8 mouse cellular contexts compared by ENCODE assay signal in the genomic region with DNA sequence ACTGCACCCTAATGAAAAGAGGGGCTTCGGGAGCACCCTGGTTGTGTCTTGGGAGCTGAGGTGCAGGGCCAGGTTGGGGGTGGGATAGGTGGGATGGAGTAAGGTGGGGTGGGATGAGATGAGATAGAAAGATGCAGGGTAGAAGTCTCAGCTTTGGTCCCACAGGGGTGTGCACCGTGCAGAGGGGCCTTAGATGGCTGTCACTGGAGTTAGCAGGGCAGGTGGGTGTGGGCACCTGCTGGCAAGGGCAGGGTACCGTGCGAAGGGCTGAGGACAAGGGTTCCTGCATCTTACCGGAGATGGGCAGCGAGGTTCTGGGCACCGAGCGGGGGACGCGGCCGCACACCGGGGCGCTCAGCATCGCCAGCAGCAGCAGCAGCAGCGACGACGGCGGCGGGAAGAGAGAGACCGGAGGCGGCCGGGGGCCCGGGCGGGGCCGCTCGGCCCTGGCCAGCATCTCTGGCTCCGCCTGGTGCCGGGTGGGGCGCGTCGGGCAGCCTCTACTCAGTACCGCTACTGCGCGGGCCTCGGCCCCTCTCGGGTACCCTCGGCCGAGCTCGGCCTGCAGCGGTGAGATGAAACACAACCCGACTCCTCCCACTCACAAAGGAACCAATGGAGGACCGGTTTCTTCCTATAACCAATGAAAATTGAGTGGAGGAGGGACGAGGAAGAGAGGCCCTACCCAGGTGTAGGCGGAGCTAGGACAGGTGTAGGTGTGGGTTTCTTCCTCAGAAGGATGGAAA. TPM values are rescaled to one million over a fixed set of nuclear protein-coding genes. Genes with fewer than 3 reads are reported as not detected.
DNase-seq lines count a peak whose midpoint lies in the region; ATAC-seq and TF ChIP-seq lines count a peak whose summit lies in the region.

A gene (minus strand): TSS at position 603 of the 746 bp plus-strand sequence.

- TF ChIP-seq POLR2A in limb, embryonic 14.5 days (IDR thresholded peaks at IDR 0.05; ENCODE audit: borderline replicate concordance, extremely low read depth, insufficient read depth, insufficient read length), result no peak
- no peak for TF ChIP-seq POLR2A in testis, adult 2 months (IDR thresholded peaks at IDR 0.05; ENCODE audit: control insufficient read depth, low read depth, low read length)

- H3K9me3 ChIP-seq in heart, embryonic 13.5 days, result no peaks in the 10 kb centered on the region
- no peaks in the 10 kb centered on the region for H3K9me3 ChIP-seq in kidney, postnatal 0 days (replicated peaks; ENCODE audit: low read length)
- H3K9me3 ChIP-seq in limb, embryonic 14.5 days (ENCODE audit: control insufficient read depth, low read length), result no peaks in the 10 kb centered on the region
- H3K9me3 ChIP-seq in midbrain, embryonic 15.5 days, result no peaks in the 10 kb centered on the region

- ATAC-seq in heart, embryonic 13.5 days (ENCODE audit: extremely low read depth, insufficient number of reproducible peaks, low FRiP score, low TSS enrichment), result peak; percentile 55; the same call in 1 of the 2 replicates
- ATAC-seq in kidney, postnatal 0 days (replicated peaks; ENCODE audit: low FRiP score, low read depth), result peak; percentile 96
- peak; percentile 94 for ATAC-seq in limb, embryonic 14.5 days (ENCODE audit: low FRiP score, low read depth)
- ATAC-seq in midbrain, embryonic 15.5 days (replicated peaks), result peak; percentile 100

- TF ChIP-seq CTCF in kidney, postnatal 0 days (IDR thresholded peaks at IDR 0.05; ENCODE audit: low read depth), result no peak
- TF ChIP-seq CTCF in testis, adult 2 months (IDR thresholded peaks at IDR 0.05; ENCODE audit: control insufficient read depth, insufficient read depth, insufficient replicate concordance, low read depth, low read length), result no peak

- peak within 1 kb of the TSS; percentile 55 for H3K4me3 ChIP-seq in heart, embryonic 13.5 days
- peak within 1 kb of the TSS; percentile 44 for H3K4me3 ChIP-seq in kidney, postnatal 0 days (replicated peaks; ENCODE audit: low read depth, low read length)
- H3K4me3 ChIP-seq in limb, embryonic 14.5 days (replicated peaks; ENCODE audit: low read length), result peak within 1 kb of the TSS; percentile 51
- H3K4me3 ChIP-seq in midbrain, embryonic 15.5 days, result peak within 1 kb of the TSS; percentile 82
- H3K4me3 ChIP-seq in testis, adult 2 months (ENCODE audit: control insufficient read depth, low read depth, low read length), result peak within 1 kb of the TSS; percentile 72

- WGBS in heart, embryonic 13.5 days, result 3% methylated on average over 44 of the region's 44 CpGs
- WGBS in kidney, postnatal 0 days, result 3% methylated on average over 38 of the region's 44 CpGs
- 1% methylated on average over 36 of the region's 44 CpGs for WGBS in limb, embryonic 14.5 days
- 3% methylated on average over 42 of the region's 44 CpGs for WGBS in midbrain, embryonic 15.5 days

- no peak within 1 kb of the TSS for H3K27ac ChIP-seq in heart, embryonic 13.5 days (replicated peaks)
- no peak within 1 kb of the TSS for H3K27ac ChIP-seq in kidney, postnatal 0 days
- no peak within 1 kb of the TSS for H3K27ac ChIP-seq in limb, embryonic 14.5 days (replicated peaks; ENCODE audit: low read depth, low read length)
- H3K27ac ChIP-seq in midbrain, embryonic 15.5 days, result peak within 1 kb of the TSS; percentile 77
- no peak within 1 kb of the TSS for H3K27ac ChIP-seq in testis, adult 2 months (ENCODE audit: control insufficient read depth, insufficient read depth, low read depth, low read length)

- H3K4me1 ChIP-seq in heart, embryonic 13.5 days, result peaks cover 6% of the 10 kb centered on the region; the same call in 1 of the 2 replicates
- 0 out of 2 replicates have a peak, but pooled peaks cover 6% of the 10 kb centered on the region for H3K4me1 ChIP-seq in kidney, postnatal 0 days (replicated peaks; ENCODE audit: insufficient read depth, low read length)
- H3K4me1 ChIP-seq in limb, embryonic 14.5 days (ENCODE audit: control insufficient read depth, insufficient read depth, low read length), result peaks cover 5% of the 10 kb centered on the region; the same call in 1 of the 2 replicates
- peaks cover 8% of the 10 kb centered on the region for H3K4me1 ChIP-seq in midbrain, embryonic 15.5 days
- H3K4me1 ChIP-seq in testis, adult 2 months (ENCODE audit: control insufficient read depth, insufficient read depth, low read length), result peaks cover 2% of the 10 kb centered on the region; the same call in 1 of the 2 replicates

- peak within 1 kb of the TSS; percentile 81 for H3K4me2 ChIP-seq in heart, embryonic 13.5 days
- peak within 1 kb of the TSS; percentile 83 for H3K4me2 ChIP-seq in kidney, postnatal 0 days (ENCODE audit: low read length)
- peak within 1 kb of the TSS; percentile 84 for H3K4me2 ChIP-seq in limb, embryonic 14.5 days (replicated peaks; ENCODE audit: low read depth, low read length, severe bottlenecking)
- peak within 1 kb of the TSS; percentile 72 for H3K4me2 ChIP-seq in midbrain, embryonic 15.5 days

- peak; percentile 34 for DNase-seq in ovary, postnatal 14 days (ENCODE audit: low spot score)
- no peak for DNase-seq in ovary, adult 18-20 months (ENCODE audit: low spot score)
- peak; percentile 85 for DNase-seq in embryo, embryonic 10.5 days (ENCODE audit: low spot score)
- DNase-seq in kidney, postnatal 0 days (ENCODE audit: low spot score), result peak; percentile 79
- peak; percentile 75 for DNase-seq in limb, embryonic 14.5 days (ENCODE audit: low spot score)

- H3K9ac ChIP-seq in heart, embryonic 13.5 days, result peak within 1 kb of the TSS; percentile 73
- H3K9ac ChIP-seq in kidney, postnatal 0 days (ENCODE audit: low read depth, low read length), result 0 out of 2 replicates have a peak within 1 kb of the TSS, but pooled peaks have one; percentile 50
- H3K9ac ChIP-seq in limb, embryonic 14.5 days (ENCODE audit: low read depth, low read length, severe bottlenecking), result peak within 1 kb of the TSS; percentile 62
- peak within 1 kb of the TSS; percentile 98 for H3K9ac ChIP-seq in midbrain, embryonic 15.5 days

- peaks cover 70% of the 10 kb centered on the region for H3K27me3 ChIP-seq in heart, embryonic 13.5 days (replicated peaks)
- H3K27me3 ChIP-seq in kidney, postnatal 0 days (ENCODE audit: insufficient read depth, low read length), result no peaks in the 10 kb centered on the region
- H3K27me3 ChIP-seq in limb, embryonic 14.5 days (ENCODE audit: control insufficient read depth, insufficient read depth, low read length), result peaks cover 6% of the 10 kb centered on the region; the same call in 1 of the 2 replicates
- H3K27me3 ChIP-seq in midbrain, embryonic 15.5 days (replicated peaks), result no peaks in the 10 kb centered on the region
- no peaks in the 10 kb centered on the region for H3K27me3 ChIP-seq in testis, adult 2 months (ENCODE audit: control insufficient read depth, insufficient read depth, low read length)

- H3K36me3 ChIP-seq in heart, embryonic 13.5 days, result no peaks in the 10 kb centered on the region
- H3K36me3 ChIP-seq in kidney, postnatal 0 days (ENCODE audit: insufficient read depth, low read length), result no peaks in the 10 kb centered on the region
- H3K36me3 ChIP-seq in limb, embryonic 14.5 days (ENCODE audit: control insufficient read depth, insufficient read depth, low read length), result no peaks in the 10 kb centered on the region
- H3K36me3 ChIP-seq in midbrain, embryonic 15.5 days (replicated peaks), result no peaks in the 10 kb centered on the region
- no peaks in the 10 kb centered on the region for H3K36me3 ChIP-seq in testis, adult 2 months (ENCODE audit: control insufficient read depth, insufficient read depth, low read length)

RNA-seq across cellular contexts. Expression of the gene that starts here (rescaled TPM):
- 0.52 and 0.78 TPM in 2 replicates for polyA plus RNA-seq in heart, embryonic 13.5 days (2015; fragmentation: Nextera tagmentation; extraction: Ambion mirVana)
- 0.41 and 0.50 TPM in 2 replicates for polyA plus RNA-seq in kidney, postnatal 0 days (2015; fragmentation: Nextera tagmentation; extraction: Ambion mirVana)
- polyA plus RNA-seq in limb, embryonic 14.5 days (2012; rRNA removed), result 3.2 and 3.9 TPM in 2 replicates
- polyA plus RNA-seq in limb, embryonic 14.5 days (2014; fragmentation: Nextera tagmentation; extraction: Ambion mirVana), result 1.1 and 2.2 TPM in 2 replicates
- polyA plus RNA-seq in midbrain, embryonic 15.5 days (2015; fragmentation: Nextera tagmentation; extraction: Ambion mirVana), result 20.3 and 21.7 TPM in 2 replicates
- polyA plus RNA-seq in testis, adult 2 months (2012; rRNA removed), result 1.1 and 1.3 TPM in 2 replicates

Comparison
In these comparisons a context has a peak if more than half of its experiments do, and no peak if none do; other contexts are left out.
1. Peak in ATAC-seq, H3K4me3 ChIP-seq, H3K9ac ChIP-seq and H3K4me2 ChIP-seq in heart, embryonic 13.5 days; RNA of the gene not detected or under 1 TPM.
2. Peak in DNase-seq, ATAC-seq, H3K4me3 ChIP-seq, H3K9ac ChIP-seq and H3K4me2 ChIP-seq in kidney, postnatal 0 days; RNA of the gene not detected or under 1 TPM.